Mouse (Mus musculus) megakaryocyte, embryonic 14.5 days (primary cell): ENCODE results near the gene Fermt3.

ENCODE experiments used
- FLI1 ChIP-seq: IDR thresholded peaks from 2 replicates; pipeline ENCODE4 v1.6.1; 2012; ENCODE audit warnings: low read length, inconsistent platforms, mixed read lengths
- GATA1 ChIP-seq: IDR thresholded peaks from 3 replicates; pipeline ENCODE4 v1.6.1; 2012; ENCODE audit warnings: mixed read lengths, low read length, inconsistent platforms, borderline replicate concordance

DNA sequence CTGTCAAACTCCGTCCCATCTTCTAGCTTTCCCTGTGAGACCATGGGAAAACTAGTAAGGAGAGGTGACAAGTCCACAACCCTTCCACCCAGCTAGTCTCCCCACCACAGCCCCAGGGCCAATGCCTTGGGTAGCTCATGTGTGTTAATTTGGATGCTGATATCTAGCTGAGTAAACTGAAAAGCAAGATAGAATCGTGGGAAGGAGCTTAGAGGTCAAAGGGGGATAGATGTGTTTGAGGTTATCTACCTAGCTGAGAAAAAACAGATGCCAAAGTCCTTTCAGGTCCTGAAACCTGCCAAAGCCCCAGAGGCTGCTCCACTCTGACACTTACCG lies 40.7 kb downstream of the Fermt3 start:
- no peak for TF ChIP-seq GATA1
- TF ChIP-seq FLI1: no peak
